Mouse (Mus musculus) heart, embryonic 14.5 days (tissue): ENCODE results near the gene Pgc. TPM values are rescaled to one million over a fixed set of nuclear protein-coding genes. Genes with fewer than 3 reads are reported as not detected.

Experiments used
- ATAC-seq: fragments of 200-750 bp; cut with Nextera tagmentation; 2 replicates; pipeline ENCODE4 v1.8.0; 2017; ENCODE audit warnings: low read depth, moderate TSS enrichment; ENCODE audit not compliant: insufficient number of reproducible peaks, insufficient read depth, low FRiP score
- H3K27ac ChIP-seq, 2 experiments: fragments of 200-500 bp in 1 of 2; fragments of 300-500 bp in 1 of 2; sonication (generic) in 1 of 2; replicated peaks in 1 of 2; 2 replicates each; pipeline ENCODE4 v1.5.1; 2012 to 2014; ENCODE audit warnings: low read depth in 2 of 2, low read length in 2 of 2, control low read depth in 1 of 2, mild to moderate bottlenecking in 1 of 2, mixed read lengths in 1 of 2; ENCODE audit not compliant: control insufficient read depth in 1 of 2, insufficient read depth in 1 of 2
- H3K27me3 ChIP-seq: fragments of 300-500 bp; sonication (generic); 2 replicates; pipeline ENCODE4 v1.6.1; 2014; ENCODE audit warnings: mild to moderate bottlenecking, low read length, control low read depth; ENCODE audit not compliant: control insufficient read depth, insufficient read depth
- H3K36me3 ChIP-seq: fragments of 300-500 bp; sonication (generic); 2 replicates; pipeline ENCODE4 v1.6.1; 2014; ENCODE audit warnings: mild to moderate bottlenecking, control low read depth, low read length, mixed read lengths; ENCODE audit not compliant: control insufficient read depth, insufficient read depth
- H3K4me1 ChIP-seq, 2 experiments: fragments of 200-500 bp in 1 of 2; fragments of 300-500 bp in 1 of 2; sonication (generic) in 1 of 2; 2 replicates each; pipeline ENCODE4 v1.6.1; 2012 to 2014; ENCODE audit warnings: low read length in 2 of 2, control low read depth in 1 of 2, mixed read lengths in 1 of 2; ENCODE audit not compliant: control insufficient read depth in 2 of 2, insufficient read depth in 2 of 2
- H3K4me2 ChIP-seq: fragments of 300-500 bp; sonication (generic); 2 replicates; pipeline ENCODE4 v1.6.1; 2014; ENCODE audit warnings: mild to moderate bottlenecking, low read length
- H3K4me3 ChIP-seq, 2 experiments: fragments of 200-500 bp in 1 of 2; fragments of 300-500 bp in 1 of 2; sonication (generic) in 1 of 2; 2 replicates each; pipeline ENCODE4 v1.5.1; 2012 to 2014; ENCODE audit warnings: low read length in 2 of 2, mild to moderate bottlenecking in 2 of 2, control low read depth in 1 of 2, low read depth in 1 of 2, moderate library complexity in 1 of 2; ENCODE audit not compliant: control insufficient read depth in 1 of 2, insufficient read depth in 1 of 2
- H3K9ac ChIP-seq: fragments of 300-500 bp; sonication (generic); 2 replicates; pipeline ENCODE4 v1.6.1; 2014; ENCODE audit warnings: mild to moderate bottlenecking, low read length
- H3K9me3 ChIP-seq: fragments of 300-500 bp; sonication (generic); 2 replicates; pipeline ENCODE4 v1.6.1; 2016; ENCODE audit warnings: low read length, control low read depth; ENCODE audit not compliant: control insufficient read depth
- WGBS: fragments of 180-500 bp; shearing (Covaris S2); extraction: QIAGEN DNeasy Blood & Tissue Kit; methylation state at CpG from one replicate; pipeline ENCODE4 v1.1.7; 2014; 5-methylcytosine and 5-hydroxymethylcytosine counted together
- polyA plus RNA-seq: library from polyadenylated mRNA; unstranded; fragments of >200 nt; fragmentation: Nextera tagmentation; extraction: Ambion mirVana; gene quantifications from 2 replicates; pipeline ENCODE4 v1.2.1, GENCODE M21; 2014

The Pgc gene
- polyA plus RNA-seq, 1 experiment from 2014 or later, result 0.15 TPM

- Histone ChIP-seq H3K9ac (no peak overlapping the region), H3K36me3 (no peaks in the 10 kb centered on the region), H3K27me3 (no peaks in the 10 kb centered on the region), H3K4me2 (no peak overlapping the region), H3K27ac (no peak overlapping the region), H3K4me1 (peaks cover 8 to 9% of the 10 kb centered on the region in 2 experiments; a peak in 3 of 4 replicates), H3K9me3 (0 out of 2 replicates have a peak, but pooled peaks cover 4% of the 10 kb centered on the region), H3K4me3 (no peak overlapping the region)
- ATAC-seq, result no peak
- 36% methylated on average over 2 of the region's 2 CpGs for WGBS
These were observed 50.5 kb downstream of the Pgc start for GRCm38 (mm10) chr17:47777141-47777540.

GRCm38 (mm10) chr17:47780470-47780869 is 53.8 kb downstream of the Pgc start:
- Histone ChIP-seq H3K4me1 (peaks cover 8 to 9% of the 10 kb centered on the region in 2 experiments; a peak in 3 of 4 replicates), H3K4me2 (no peak overlapping the region), H3K27me3 (no peaks in the 10 kb centered on the region), H3K36me3 (no peaks in the 10 kb centered on the region), H3K4me3 (no peak overlapping the region), H3K27ac (no peak overlapping the region), H3K9me3 (no peaks in the 10 kb centered on the region), H3K9ac (no peak overlapping the region)
- no peak for ATAC-seq
- 70% methylated on average over 10 of the region's 10 CpGs for WGBS

- 81% methylated on average over 3 of the region's 3 CpGs for WGBS
- H3K4me1 ChIP-seq, result peaks cover under 1 to 4% of the 10 kb centered on the region in 2 experiments; a peak in 2 of 4 replicates
- no peak for ATAC-seq
These were observed 55.8 kb downstream of the Pgc start for GRCm38 (mm10) chr17:47782486-47782885.

GRCm38 (mm10) chr17:47783445-47784223 is 57.0 kb downstream of the Pgc start:
- 70% methylated on average over 8 of the region's 8 CpGs for WGBS
- Histone ChIP-seq H3K4me1 (peaks cover 0 to 4% of the 10 kb centered on the region in 2 experiments; a peak in 1 of 4 replicates), H3K9me3 (no peaks in the 10 kb centered on the region), H3K27me3 (no peaks in the 10 kb centered on the region), H3K9ac (no peak overlapping the region), H3K4me3 (no peak overlapping the region), H3K4me2 (no peak overlapping the region), H3K36me3 (peaks cover 16% of the 10 kb centered on the region; the same call in 1 of the 2 replicates), H3K27ac (no peak overlapping the region)
- ATAC-seq, result no peak

More at GRCm38 (mm10) chr17:47782486-47782885, 55.8 kb downstream of the Pgc start:
- Histone ChIP-seq H3K27ac (no peak overlapping the region), H3K4me2 (no peak overlapping the region), H3K27me3 (no peaks in the 10 kb centered on the region), H3K36me3 (peaks cover 10% of the 10 kb centered on the region; the same call in 1 of the 2 replicates), H3K9me3 (no peaks in the 10 kb centered on the region), H3K4me3 (no peak overlapping the region), H3K9ac (no peak overlapping the region)

Other genes starting within 250 kb of the Pgc start
- gene Taf8, start 224.6 kb upstream of the Pgc start, polyA plus RNA-seq, result 16.2 and 16.8 TPM in 2 replicates
- gene Ccnd3, start 221.8 kb upstream of the Pgc start, polyA plus RNA-seq, result 466 and 469 TPM in 2 replicates
- 18.3 and 18.7 TPM in 2 replicates for gene Bysl, start 115.3 kb upstream of the Pgc start, polyA plus RNA-seq
- 28.6 and 30.9 TPM in 2 replicates for gene Med20, start 115.3 kb upstream of the Pgc start, polyA plus RNA-seq
- gene Gm20517, start 115.3 kb upstream of the Pgc start, polyA plus RNA-seq, result 1.7 and 2.2 TPM in 2 replicates
- gene Usp49, start 96.2 kb upstream of the Pgc start, polyA plus RNA-seq, result 3.0 and 3.2 TPM in 2 replicates
- gene Tomm6, start 38.5 kb upstream of the Pgc start, polyA plus RNA-seq, result 354 and 369 TPM in 2 replicates
- gene Frs3, start 37.8 kb upstream of the Pgc start, polyA plus RNA-seq, result 2.8 TPM in 2 replicates
- gene Gm21981, start 32.4 kb upstream of the Pgc start, polyA plus RNA-seq, result 0.53 and 1.4 TPM in 2 replicates
- gene Prickle4, start 32.1 kb upstream of the Pgc start, polyA plus RNA-seq, result 0.78 TPM in 1 of 2 replicates, not detected in the other
- 17.8 and 21.2 TPM in 2 replicates for gene Tfeb, start 10.2 kb downstream of the Pgc start, polyA plus RNA-seq
- 10.4 and 26.3 TPM in 2 replicates for gene Mdfi, start 107.8 kb downstream of the Pgc start, polyA plus RNA-seq
- gene Foxp4, start 197.8 kb downstream of the Pgc start, polyA plus RNA-seq, result 10.8 and 13.6 TPM in 2 replicates